Mouse (Mus musculus): ENCODE results near the gene Ano1. TPM values are rescaled to one million over a fixed set of nuclear protein-coding genes. Genes with fewer than 3 reads are reported as not detected.

The Ano1 gene
- polyA plus RNA-seq, 2 experiments = 8.9 to 11.5 TPM

DNA sequence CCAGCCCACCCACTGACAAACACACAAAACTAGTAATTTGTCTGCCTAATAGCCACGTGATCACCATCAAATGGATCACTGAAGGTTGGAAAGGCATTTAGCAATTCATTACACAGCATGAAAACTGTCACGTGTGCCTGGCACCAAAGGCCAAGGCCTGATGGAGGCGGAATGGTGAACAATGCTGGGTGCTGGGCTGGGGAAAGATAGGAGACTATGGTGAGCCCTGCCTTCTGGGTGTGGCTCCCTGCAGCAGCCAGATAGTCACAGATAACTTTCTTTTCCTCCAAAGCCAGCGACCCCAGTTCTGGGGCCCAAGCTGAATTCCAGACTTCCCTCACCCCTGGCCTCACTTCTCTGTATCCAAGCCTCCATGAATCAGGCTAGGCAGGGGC, 19.9 kb downstream of the Ano1 start:
- Histone ChIP-seq H3K9me3 (ENCODE audit: control insufficient read depth, low read length) (no peaks in the 10 kb centered on the region), H3K4me3 (replicated peaks; ENCODE audit: low read length) (no peak overlapping the region), H3K9ac (ENCODE audit: low read depth, low read length, severe bottlenecking) (no peak overlapping the region), H3K4me2 (replicated peaks; ENCODE audit: low read depth, low read length, severe bottlenecking) (no peak overlapping the region), H3K27me3 (ENCODE audit: control insufficient read depth, insufficient read depth, low read length) (no peaks in the 10 kb centered on the region), H3K27ac (replicated peaks; ENCODE audit: low read depth, low read length) (no peak overlapping the region), H3K36me3 (ENCODE audit: control insufficient read depth, insufficient read depth, low read length) (no peaks in the 10 kb centered on the region), H3K4me1 (ENCODE audit: control insufficient read depth, insufficient read depth, low read length) (no peaks in the 10 kb centered on the region)
- no peak for TF ChIP-seq POLR2A (IDR thresholded peaks at IDR 0.05; ENCODE audit: borderline replicate concordance, extremely low read depth, insufficient read depth, insufficient read length)
- ATAC-seq (ENCODE audit: low FRiP score, low read depth) = no peak
- DNase-seq (ENCODE audit: low spot score) = no peak
- 56% methylated on average over 4 of the region's 4 CpGs for WGBS

DNA sequence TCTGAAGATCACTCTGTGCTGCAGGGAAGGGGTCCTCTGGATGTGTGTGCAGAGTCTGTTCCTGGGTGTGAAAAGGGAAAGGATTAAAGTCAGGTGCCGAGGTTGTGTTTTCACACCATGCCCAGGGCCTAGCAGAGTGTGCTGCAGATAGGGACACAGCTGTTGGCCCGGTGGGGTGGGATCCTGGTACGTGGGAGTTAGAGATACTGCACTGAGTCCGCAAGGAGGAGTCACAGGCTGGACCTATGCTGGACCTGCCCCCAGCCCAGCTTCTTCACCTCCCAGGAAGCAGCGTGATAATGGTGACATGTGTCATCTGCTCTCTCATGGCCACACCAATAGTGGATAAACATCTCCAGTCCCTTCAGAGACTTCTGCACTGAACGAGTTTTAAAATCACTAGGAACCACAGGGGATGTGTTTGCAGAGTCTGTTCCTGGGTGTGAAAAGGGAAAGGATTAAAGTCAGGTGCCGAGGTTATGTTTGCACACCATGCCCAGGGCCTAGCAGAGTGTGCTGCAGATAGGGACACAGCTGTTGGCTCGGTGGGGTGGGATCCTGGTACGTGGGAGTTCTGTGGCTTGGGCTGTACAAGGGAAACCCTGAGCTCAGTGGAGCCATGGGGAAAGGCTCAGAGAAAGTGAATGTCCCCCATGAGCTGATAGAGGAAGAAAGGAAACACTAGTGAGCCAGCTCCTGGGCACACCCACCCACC, 20.4 kb downstream of the Ano1 start:
- WGBS = 65% methylated on average over 9 of the region's 9 CpGs
- H3K36me3 ChIP-seq (ENCODE audit: control insufficient read depth, insufficient read depth, low read length) = no peaks in the 10 kb centered on the region
- no peak for TF ChIP-seq POLR2A (IDR thresholded peaks at IDR 0.05; ENCODE audit: borderline replicate concordance, extremely low read depth, insufficient read depth, insufficient read length)
- H3K4me3 ChIP-seq (replicated peaks; ENCODE audit: low read length) = no peak overlapping the region
- H3K9ac ChIP-seq (ENCODE audit: low read depth, low read length, severe bottlenecking) = no peak overlapping the region
- no peak overlapping the region for H3K4me2 ChIP-seq (replicated peaks; ENCODE audit: low read depth, low read length, severe bottlenecking)
- ATAC-seq (ENCODE audit: low FRiP score, low read depth) (no peak), DNase-seq (ENCODE audit: low spot score) (no peak)
- no peaks in the 10 kb centered on the region for H3K4me1 ChIP-seq (ENCODE audit: control insufficient read depth, insufficient read depth, low read length)
- H3K27ac ChIP-seq (replicated peaks; ENCODE audit: low read depth, low read length) = no peak overlapping the region
- H3K9me3 ChIP-seq (ENCODE audit: control insufficient read depth, low read length) = no peaks in the 10 kb centered on the region
- no peaks in the 10 kb centered on the region for H3K27me3 ChIP-seq (ENCODE audit: control insufficient read depth, insufficient read depth, low read length)

DNA sequence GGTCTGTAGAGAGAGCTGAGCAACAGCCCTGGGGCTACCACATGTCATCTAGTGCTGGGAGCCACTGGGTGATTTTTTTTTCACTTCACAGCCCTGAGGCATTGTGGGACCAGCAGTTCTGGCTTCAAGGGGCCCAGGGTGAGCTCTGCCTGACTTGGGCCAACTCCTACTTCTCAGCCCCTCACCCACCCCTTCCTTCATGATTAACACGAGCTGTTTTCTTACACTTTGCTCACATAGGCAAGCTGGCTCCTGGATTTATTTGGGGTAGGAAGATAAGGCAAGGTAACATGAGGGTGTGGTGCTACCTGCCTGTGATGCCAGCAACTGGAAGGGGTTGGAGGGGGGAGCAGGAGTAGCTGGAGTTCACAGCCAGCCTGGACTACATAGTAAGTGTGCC, 27.5 kb downstream of the Ano1 start:
- Histone ChIP-seq H3K27me3 (ENCODE audit: control insufficient read depth, insufficient read depth, low read length) (no peaks in the 10 kb centered on the region), H3K4me3 (replicated peaks; ENCODE audit: low read length) (no peak overlapping the region), H3K9ac (ENCODE audit: low read depth, low read length, severe bottlenecking) (no peak overlapping the region), H3K27ac (replicated peaks; ENCODE audit: low read depth, low read length) (no peak overlapping the region), H3K9me3 (ENCODE audit: control insufficient read depth, low read length) (no peaks in the 10 kb centered on the region), H3K36me3 (ENCODE audit: control insufficient read depth, insufficient read depth, low read length) (no peaks in the 10 kb centered on the region), H3K4me1 (ENCODE audit: control insufficient read depth, insufficient read depth, low read length) (no peaks in the 10 kb centered on the region), H3K4me2 (replicated peaks; ENCODE audit: low read depth, low read length, severe bottlenecking) (no peak overlapping the region)
- ATAC-seq (ENCODE audit: low FRiP score, low read depth) = no peak
- 37% methylated on average over 1 of the region's 1 CpGs for WGBS
- TF ChIP-seq POLR2A (IDR thresholded peaks at IDR 0.05; ENCODE audit: borderline replicate concordance, extremely low read depth, insufficient read depth, insufficient read length) = no peak
- no peak for DNase-seq (ENCODE audit: low spot score)

DNA sequence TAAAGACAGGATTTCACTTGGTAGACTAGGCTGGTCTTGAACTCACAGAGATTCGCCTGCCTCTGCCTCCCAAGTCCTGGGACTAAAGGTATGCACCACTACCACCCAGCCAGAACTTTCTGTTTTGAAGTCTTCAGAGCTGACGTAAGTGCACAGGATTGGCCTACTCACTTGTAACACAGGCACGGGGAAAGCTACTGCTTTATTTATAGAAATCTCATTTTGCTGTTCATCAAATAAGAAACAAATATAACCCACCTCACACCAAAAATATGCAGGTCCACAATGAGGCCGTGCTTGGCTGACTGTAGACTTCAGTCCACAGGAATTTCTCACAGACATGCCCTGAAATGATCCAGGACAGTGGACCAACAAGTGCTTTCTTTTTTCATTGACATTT, 31.8 kb downstream of the Ano1 start:
- no peak overlapping the region for H3K9ac ChIP-seq (ENCODE audit: low read depth, low read length, severe bottlenecking)
- no peak overlapping the region for H3K4me2 ChIP-seq (replicated peaks; ENCODE audit: low read depth, low read length, severe bottlenecking)
- TF ChIP-seq POLR2A (IDR thresholded peaks at IDR 0.05; ENCODE audit: borderline replicate concordance, extremely low read depth, insufficient read depth, insufficient read length) = no peak
- H3K36me3 ChIP-seq (ENCODE audit: control insufficient read depth, insufficient read depth, low read length) = no peaks in the 10 kb centered on the region
- no peaks in the 10 kb centered on the region for H3K27me3 ChIP-seq (ENCODE audit: control insufficient read depth, insufficient read depth, low read length)
- no peaks in the 10 kb centered on the region for H3K9me3 ChIP-seq (ENCODE audit: control insufficient read depth, low read length)
- H3K4me3 ChIP-seq (replicated peaks; ENCODE audit: low read length) = no peak overlapping the region
- DNase-seq (ENCODE audit: low spot score) = no peak
- ATAC-seq (ENCODE audit: low FRiP score, low read depth) = no peak
- H3K4me1 ChIP-seq (ENCODE audit: control insufficient read depth, insufficient read depth, low read length) = no peaks in the 10 kb centered on the region
- no peak overlapping the region for H3K27ac ChIP-seq (replicated peaks; ENCODE audit: low read depth, low read length)
- 81% methylated on average over 4 of the region's 4 CpGs for WGBS

DNA sequence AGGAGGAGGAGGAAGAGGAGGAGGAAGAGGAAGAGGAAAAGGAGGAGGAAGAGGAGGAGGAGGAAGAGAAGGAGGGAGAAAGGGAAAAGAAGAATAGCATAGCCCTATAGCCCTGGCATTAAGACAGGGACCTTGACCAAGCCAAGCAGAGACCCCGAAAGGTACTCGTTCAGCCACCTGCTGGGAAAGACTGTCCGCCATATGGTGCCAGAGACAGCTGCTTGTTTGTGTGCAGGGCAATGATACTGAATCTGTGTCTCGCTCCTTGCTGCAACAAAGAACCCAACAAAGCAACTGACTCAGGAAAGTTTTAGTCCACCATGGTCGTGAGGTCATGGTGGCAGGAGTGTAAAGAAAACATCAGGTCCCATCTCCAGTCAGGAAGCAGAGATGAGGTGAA, 34.0 kb downstream of the Ano1 start:
- Histone ChIP-seq H3K27ac (replicated peaks; ENCODE audit: low read depth, low read length) (no peak overlapping the region), H3K9ac (ENCODE audit: low read depth, low read length, severe bottlenecking) (no peak overlapping the region), H3K9me3 (ENCODE audit: control insufficient read depth, low read length) (no peaks in the 10 kb centered on the region), H3K27me3 (ENCODE audit: control insufficient read depth, insufficient read depth, low read length) (no peaks in the 10 kb centered on the region), H3K4me2 (replicated peaks; ENCODE audit: low read depth, low read length, severe bottlenecking) (no peak overlapping the region), H3K36me3 (ENCODE audit: control insufficient read depth, insufficient read depth, low read length) (no peaks in the 10 kb centered on the region), H3K4me3 (replicated peaks; ENCODE audit: low read length) (no peak overlapping the region), H3K4me1 (ENCODE audit: control insufficient read depth, insufficient read depth, low read length) (no peaks in the 10 kb centered on the region)
- DNase-seq (ENCODE audit: low spot score) (no peak), ATAC-seq (ENCODE audit: low FRiP score, low read depth) (no peak)
- no peak for TF ChIP-seq POLR2A (IDR thresholded peaks at IDR 0.05; ENCODE audit: borderline replicate concordance, extremely low read depth, insufficient read depth, insufficient read length)
- 78% methylated on average over 5 of the region's 5 CpGs for WGBS
